Mouse (Mus musculus) layer of hippocampus, postnatal 10 days (tissue): Measurements from ENCODE around the gene Morn3. TPM values are rescaled to one million over a fixed set of nuclear protein-coding genes. Genes with fewer than 3 reads are reported as not detected.

Source experiments
- DNase-seq, 2 experiments: peaks; one replicate each; pipeline ENCODE4 v3.0.0; 2021; ENCODE audit warnings: low spot score in 2 of 2
- total RNA-seq, 2 experiments: library from RNA; stranded (reverse); gene quantifications; 2 replicates each; pipeline ENCODE4 v1.2.3; 2021

Morn3 gene
- total RNA-seq, 2 experiments from 2014 or later, result 0.51 to 0.85 TPM

GRCm38 (mm10) chr5:122994303-122994846, 52.4 kb downstream of the Morn3 start:
- DNase-seq, result peak; percentile 90 to 94

- DNase-seq, result no peak
These were observed 53.0 kb downstream of the Morn3 start for GRCm38 (mm10) chr5:122993811-122994210.

GRCm38 (mm10) chr5:122991350-122992004, 55.3 kb downstream of the Morn3 start:
- no peak for DNase-seq

- DNase-seq, result no peak
These were observed 56.2 kb downstream of the Morn3 start for GRCm38 (mm10) chr5:122990411-122991160.

- no peak for DNase-seq
These were observed 57.1 kb downstream of the Morn3 start, which contains the start of gene Kdm2b for GRCm38 (mm10) chr5:122989551-122990330. TSS of gene Kdm2b (minus strand) at chr5:122989823.

GRCm38 (mm10) chr5:122989001-122989525, 57.8 kb downstream of the Morn3 start:
- DNase-seq, result peak; percentile 66 to 79

GRCm38 (mm10) chr5:122988021-122988751, 58.6 kb downstream of the Morn3 start:
- peak; percentile 49 to 63 for DNase-seq

- peak; percentile 62 to 68 for DNase-seq
These were observed 59.4 kb downstream of the Morn3 start for GRCm38 (mm10) chr5:122987211-122988020.

GRCm38 (mm10) chr5:122986091-122986493, 60.7 kb downstream of the Morn3 start:
- DNase-seq, result no peak

Other genes starting within 250 kb of the Morn3 start
- 100 to 1,000 TPM; 252 to 292 TPM for gene Anapc5, start 225.7 kb downstream of the Morn3 start, total RNA-seq
- gene Rnf34, start 197.0 kb downstream of the Morn3 start, total RNA-seq, result 10 to 100 TPM; 43.5 to 57.1 TPM
- gene Kdm2b, start 57.2 kb downstream of the Morn3 start, total RNA-seq, result 10 to 100 TPM; 58.6 to 59.2 TPM
- gene Orai1, start 31.9 kb downstream of the Morn3 start, total RNA-seq, result 10 to 100 TPM; 16.1 to 19.2 TPM
- gene Tmem120b, start 21.4 kb upstream of the Morn3 start, total RNA-seq, result 10 to 100 TPM; 19.6 to 24.5 TPM
- 10 to 100 TPM; 40.9 to 46.6 TPM for gene Rhof, start 85.7 kb upstream of the Morn3 start, total RNA-seq
- gene Setd1b, start 95.2 kb upstream of the Morn3 start, total RNA-seq, result 10 to 100 TPM; 31.7 to 35.0 TPM
- 10 to 100 TPM; 31.4 to 39.8 TPM for gene Psmd9, start 122.4 kb upstream of the Morn3 start, total RNA-seq
- under 1 TPM in 1 of 2 experiments, not detected in 1; 0.55 TPM for gene Hpd, start 135.7 kb upstream of the Morn3 start, total RNA-seq
- gene Wdr66, start 205.1 kb upstream of the Morn3 start, total RNA-seq, result 1 to 10 TPM; 5.4 to 7.3 TPM